Mouse (Mus musculus) lung, postnatal 0 days (tissue): ENCODE data around the gene Gabarap.

Source experiments
- CTCF ChIP-seq: IDR thresholded peaks from 2 replicates; pipeline ENCODE4 v1.5.1; 2016; ENCODE audit warnings: antibody characterized with exemption, mild to moderate bottlenecking
- EP300 ChIP-seq: IDR thresholded peaks from 2 replicates; pipeline ENCODE4 v1.6.1; 2016; ENCODE audit warnings: antibody characterized with exemption, mild to moderate bottlenecking, control low read depth

GRCm38 (mm10) chr11:70024151-70024514 is 33.2 kb downstream of the Gabarap start:
- no peak for TF ChIP-seq CTCF
- no peak for TF ChIP-seq EP300
